Mouse (Mus musculus) thymus, adult 2 months (tissue): ENCODE data around the gene Strip2. TPM values are rescaled to one million over a fixed set of nuclear protein-coding genes. Genes with fewer than 3 reads are reported as not detected.

Experiments used
- DNase-seq: peaks from one replicate; pipeline ENCODE4 v3.0.0; 2021
- H3K27ac ChIP-seq: fragments of 200-500 bp; 2 replicates; pipeline ENCODE4 v1.5.1; 2012; ENCODE audit warnings: low read length, control low read depth; ENCODE audit not compliant: control insufficient read depth, insufficient read depth
- H3K27me3 ChIP-seq: fragments of 200-500 bp; 2 replicates; pipeline ENCODE4 v1.6.1; 2012; ENCODE audit warnings: mild to moderate bottlenecking, low read length, moderate library complexity, mixed read lengths; ENCODE audit not compliant: control insufficient read depth, insufficient read depth
- H3K36me3 ChIP-seq: fragments of 200-500 bp; 2 replicates; pipeline ENCODE4 v1.6.1; 2012; ENCODE audit warnings: mild to moderate bottlenecking, low read length, moderate library complexity; ENCODE audit not compliant: control insufficient read depth, insufficient read depth
- H3K4me1 ChIP-seq: fragments of 200-500 bp; replicated peaks from 2 replicates; pipeline ENCODE4 v1.6.1; 2012; ENCODE audit warnings: low read length; ENCODE audit not compliant: control insufficient read depth, insufficient read depth
- H3K4me3 ChIP-seq: fragments of 200-500 bp; 2 replicates; pipeline ENCODE4 v1.5.1; 2012; ENCODE audit warnings: mild to moderate bottlenecking, low read length, control low read depth, moderate library complexity; ENCODE audit not compliant: control insufficient read depth, insufficient read depth
- CTCF ChIP-seq: fragments of 200-500 bp; IDR thresholded peaks from 2 replicates; pipeline ENCODE4 v1.5.1; 2012; ENCODE audit warnings: mild to moderate bottlenecking, control low read depth, low read length, moderate library complexity, borderline replicate concordance; ENCODE audit not compliant: control insufficient read depth, poor library complexity, insufficient read depth; ENCODE audit errors: extremely low read depth
- POLR2A ChIP-seq: fragments of 200-500 bp; IDR thresholded peaks from 2 replicates; pipeline ENCODE4 v1.6.1; 2012; ENCODE audit warnings: mild to moderate bottlenecking, low read length, control low read depth, moderate library complexity; ENCODE audit not compliant: control insufficient read depth, poor library complexity, insufficient read depth; ENCODE audit errors: extremely low read depth
- WGBS: fragments of 180-500 bp; shearing (Covaris S2); methylation state at CpG from one replicate; pipeline ENCODE4 v1.1.7; 2018; 5-methylcytosine and 5-hydroxymethylcytosine counted together
- polyA plus RNA-seq: library from polyadenylated mRNA; depleted of rRNA; stranded (reverse); fragments of >200 nt; gene quantifications from 2 replicates; pipeline ENCODE4 v1.2.3, GENCODE M21; 2012; rRNA removed

Strip2 gene
- polyA plus RNA-seq, result 4.9 and 6.6 TPM in 2 replicates

GRCm38 (mm10) chr6:29916530-29917382 is at the start of gene Strip2:
Gene Strip2 (plus strand): TSS chr6:29917012.
- TF ChIP-seq POLR2A (0 out of 2 replicates have a peak, but pooled peaks have one; percentile 13), CTCF (peak; percentile 2; the same call in 1 of the 2 replicates)
- Histone ChIP-seq H3K4me3 (peak within 1 kb of the TSS; percentile 66), H3K27me3 (no peaks in the 10 kb centered on the region), H3K36me3 (no peaks in the 10 kb centered on the region), H3K4me1 (peaks cover 9% of the 10 kb centered on the region), H3K27ac (no peak within 1 kb of the TSS)
- peak; percentile 94 for DNase-seq
- WGBS, result under 1% methylated on average over 66 of the region's 67 CpGs

GRCm38 (mm10) chr6:29868341-29868895 is 48.4 kb upstream of the Strip2 start:
- Histone ChIP-seq H3K4me1 (no peaks in the 10 kb centered on the region; the same call in 1 of the 2 replicates), H3K4me3 (no peak overlapping the region), H3K27ac (no peak overlapping the region), H3K36me3 (peaks cover 5% of the 10 kb centered on the region; the same call in 1 of the 2 replicates), H3K27me3 (no peaks in the 10 kb centered on the region)
- 97% methylated on average over 2 of the region's 2 CpGs for WGBS
- TF ChIP-seq CTCF (no peak), POLR2A (no peak)
- DNase-seq, result no peak

GRCm38 (mm10) chr6:29873654-29874053 is 43.2 kb upstream of the Strip2 start:
- 88% methylated on average over 2 of the region's 2 CpGs for WGBS
- no peaks in the 10 kb centered on the region; the same call in 1 of the 2 replicates for H3K4me1 ChIP-seq
- H3K27me3 ChIP-seq, result no peaks in the 10 kb centered on the region
- TF ChIP-seq POLR2A (no peak), CTCF (no peak)
- H3K36me3 ChIP-seq, result peaks cover 6% of the 10 kb centered on the region; the same call in 1 of the 2 replicates
- no peak overlapping the region for H3K27ac ChIP-seq
- H3K4me3 ChIP-seq, result no peak overlapping the region
- no peak for DNase-seq

GRCm38 (mm10) chr6:29875576-29875975 is 41.2 kb upstream of the Strip2 start:
- 94% methylated on average over 5 of the region's 5 CpGs for WGBS
- H3K27ac ChIP-seq, result no peak overlapping the region
- TF ChIP-seq POLR2A, result no peak
- TF ChIP-seq CTCF, result no peak

GRCm38 (mm10) chr6:29876782-29877181 is 40.0 kb upstream of the Strip2 start:
- TF ChIP-seq CTCF (no peak), POLR2A (no peak)
- no peaks in the 10 kb centered on the region for H3K4me1 ChIP-seq
- H3K4me3 ChIP-seq, result no peak overlapping the region
- 94% methylated on average over 4 of the region's 4 CpGs for WGBS
- no peaks in the 10 kb centered on the region for H3K27me3 ChIP-seq
- no peak overlapping the region for H3K27ac ChIP-seq
- no peak for DNase-seq
- H3K36me3 ChIP-seq, result 0 out of 2 replicates have a peak, but pooled peaks cover 3% of the 10 kb centered on the region

More at GRCm38 (mm10) chr6:29875576-29875975, 41.2 kb upstream of the Strip2 start:
- Histone ChIP-seq H3K4me3 (no peak overlapping the region), H3K36me3 (peaks cover 9% of the 10 kb centered on the region; the same call in 1 of the 2 replicates), H3K27me3 (no peaks in the 10 kb centered on the region), H3K4me1 (no peaks in the 10 kb centered on the region; the same call in 1 of the 2 replicates)
- DNase-seq, result no peak

- Histone ChIP-seq H3K27ac (no peak overlapping the region), H3K4me1 (no peaks in the 10 kb centered on the region), H3K36me3 (0 out of 2 replicates have a peak, but pooled peaks cover 3% of the 10 kb centered on the region), H3K27me3 (no peaks in the 10 kb centered on the region), H3K4me3 (no peak overlapping the region)
- no peak for DNase-seq
- TF ChIP-seq CTCF, result no peak
- TF ChIP-seq POLR2A, result no peak
Observed at GRCm38 (mm10) chr6:29879579-29879978, 37.2 kb upstream of the Strip2 start.
